Mouse (Mus musculus): ENCODE data around the gene Cct5. TPM values are rescaled to one million over a fixed set of nuclear protein-coding genes. Genes with fewer than 3 reads are reported as not detected.

Gene Cct5
- polyA plus RNA-seq, 1 experiment from 2014 or later = 429 TPM

- no peaks in the 10 kb centered on the region for H3K9me3 ChIP-seq (replicated peaks; ENCODE audit: low read length)
- DNase-seq (ENCODE audit: low spot score) = no peak
- peaks cover 56% of the 10 kb centered on the region for H3K36me3 ChIP-seq (ENCODE audit: insufficient read depth, low read length)
- H3K27me3 ChIP-seq (ENCODE audit: insufficient read depth, low read length) = no peaks in the 10 kb centered on the region
- no peak overlapping the region for H3K9ac ChIP-seq (ENCODE audit: low read depth, low read length)
- 0 out of 2 replicates have a peak, but pooled peaks cover 4% of the 10 kb centered on the region for H3K4me1 ChIP-seq (replicated peaks; ENCODE audit: insufficient read depth, low read length)
- H3K4me2 ChIP-seq (ENCODE audit: low read length) = no peak overlapping the region
- no peak overlapping the region for H3K4me3 ChIP-seq (replicated peaks; ENCODE audit: low read depth, low read length)
- H3K27ac ChIP-seq = no peak overlapping the region
- ATAC-seq (replicated peaks; ENCODE audit: low FRiP score, low read depth) = no peak
- no peak for TF ChIP-seq CTCF (IDR thresholded peaks at IDR 0.05; ENCODE audit: low read depth)
- WGBS = 89% methylated on average over 5 of the region's 5 CpGs
Observed at GRCm38 (mm10) chr15:31590176-31590575, 11.4 kb downstream of the Cct5 start.

DNA sequence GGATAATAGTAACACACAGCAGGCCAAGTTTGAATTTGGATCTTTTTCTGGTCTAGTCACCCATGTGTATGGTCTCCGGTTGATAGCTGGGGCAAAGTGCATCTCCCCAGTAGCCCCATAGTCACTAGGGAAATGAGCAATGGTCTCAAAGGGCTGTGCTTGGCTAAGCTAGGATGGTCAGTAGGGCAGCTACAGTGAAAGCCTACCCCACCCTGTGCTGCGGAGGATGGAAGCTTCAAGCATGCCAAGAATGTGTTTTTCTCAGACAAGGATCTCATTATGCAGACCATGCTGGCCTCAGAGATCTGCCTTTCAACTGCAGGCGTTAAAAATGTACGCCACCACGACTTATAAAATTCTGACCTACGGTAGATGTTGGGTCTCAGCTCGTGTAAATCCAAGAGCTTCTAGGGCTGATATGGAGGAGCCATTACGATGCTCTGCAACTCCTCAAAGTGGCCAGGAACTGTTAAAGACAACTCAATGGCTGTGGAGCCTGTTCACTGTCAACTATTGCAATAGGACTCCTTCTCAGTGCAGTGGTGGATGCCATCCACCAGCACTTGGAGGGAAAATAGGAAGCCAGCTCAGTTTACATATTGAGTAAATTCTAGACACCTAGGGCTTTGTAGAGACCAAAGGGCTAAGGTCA, 12.5 kb downstream of the Cct5 start:
- TF ChIP-seq CTCF (IDR thresholded peaks at IDR 0.05; ENCODE audit: low read depth) = no peak
- Histone ChIP-seq H3K4me3 (replicated peaks; ENCODE audit: low read depth, low read length) (no peak overlapping the region), H3K36me3 (ENCODE audit: insufficient read depth, low read length) (peaks cover 46% of the 10 kb centered on the region)

DNA sequence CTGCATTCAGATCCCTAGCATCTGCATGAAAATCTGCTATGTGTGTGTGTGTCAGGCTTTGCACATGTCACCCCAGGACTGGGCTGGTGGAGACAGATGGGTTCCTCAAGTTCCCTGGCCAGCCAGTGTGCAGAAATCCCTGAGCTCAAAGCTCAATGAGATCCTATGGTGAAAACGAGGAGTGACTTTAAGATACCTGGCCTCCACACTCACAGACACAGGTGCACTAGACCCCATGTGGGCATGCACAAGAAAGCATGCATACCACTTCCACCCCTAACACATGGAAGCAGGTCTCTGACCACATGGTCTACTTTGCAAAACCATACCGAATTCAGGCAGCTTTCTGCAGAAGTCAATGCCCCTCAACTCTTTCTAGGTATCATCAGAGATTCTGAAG, 13.8 kb downstream of the Cct5 start:
- Histone ChIP-seq H3K4me1 (replicated peaks; ENCODE audit: insufficient read depth, low read length) (0 out of 2 replicates have a peak, but pooled peaks cover 4% of the 10 kb centered on the region), H3K27me3 (ENCODE audit: insufficient read depth, low read length) (no peaks in the 10 kb centered on the region), H3K4me3 (replicated peaks; ENCODE audit: low read depth, low read length) (no peak overlapping the region), H3K4me2 (ENCODE audit: low read length) (no peak overlapping the region), H3K9ac (ENCODE audit: low read depth, low read length) (no peak overlapping the region), H3K9me3 (replicated peaks; ENCODE audit: low read length) (no peaks in the 10 kb centered on the region), H3K36me3 (ENCODE audit: insufficient read depth, low read length) (peaks cover 33% of the 10 kb centered on the region), H3K27ac (no peak overlapping the region)
- DNase-seq (ENCODE audit: low spot score) (no peak), ATAC-seq (replicated peaks; ENCODE audit: low FRiP score, low read depth) (no peak)
- 78% methylated on average over 2 of the region's 2 CpGs for WGBS
- TF ChIP-seq CTCF (IDR thresholded peaks at IDR 0.05; ENCODE audit: low read depth) = no peak

More for the DNA sequence above, 12.5 kb downstream of the Cct5 start:
- 0 out of 2 replicates have a peak, but pooled peaks cover 4% of the 10 kb centered on the region for H3K4me1 ChIP-seq (replicated peaks; ENCODE audit: insufficient read depth, low read length)
- WGBS = 46% methylated on average over 8 of the region's 8 CpGs
- H3K4me2 ChIP-seq (ENCODE audit: low read length) = no peak overlapping the region
- H3K27ac ChIP-seq = 0 out of 2 replicates have a peak overlapping the region, but pooled peaks have one; percentile 0
- ATAC-seq (replicated peaks; ENCODE audit: low FRiP score, low read depth) (peak; percentile 62), DNase-seq (ENCODE audit: low spot score) (peak; percentile 78)
- no peaks in the 10 kb centered on the region for H3K27me3 ChIP-seq (ENCODE audit: insufficient read depth, low read length)
- H3K9me3 ChIP-seq (replicated peaks; ENCODE audit: low read length) = no peaks in the 10 kb centered on the region
- H3K9ac ChIP-seq (ENCODE audit: low read depth, low read length) = no peak overlapping the region

GRCm38 (mm10) chr15:31586519-31586918, 15.1 kb downstream of the Cct5 start:
- H3K9ac ChIP-seq (ENCODE audit: low read depth, low read length) = no peak overlapping the region
- no peak; the same call in 1 of the 2 replicates for ATAC-seq (replicated peaks; ENCODE audit: low FRiP score, low read depth)
- 3% methylated on average over 4 of the region's 4 CpGs for WGBS
- peak; percentile 99 for TF ChIP-seq CTCF (IDR thresholded peaks at IDR 0.05; ENCODE audit: low read depth)
- H3K27me3 ChIP-seq (ENCODE audit: insufficient read depth, low read length) = no peaks in the 10 kb centered on the region
- DNase-seq (ENCODE audit: low spot score) = peak; percentile 88
- H3K27ac ChIP-seq = no peak overlapping the region
- 0 out of 2 replicates have a peak, but pooled peaks cover 4% of the 10 kb centered on the region for H3K4me1 ChIP-seq (replicated peaks; ENCODE audit: insufficient read depth, low read length)
- H3K9me3 ChIP-seq (replicated peaks; ENCODE audit: low read length) = no peaks in the 10 kb centered on the region
- peaks cover 20% of the 10 kb centered on the region for H3K36me3 ChIP-seq (ENCODE audit: insufficient read depth, low read length)
- no peak overlapping the region for H3K4me3 ChIP-seq (replicated peaks; ENCODE audit: low read depth, low read length)
- H3K4me2 ChIP-seq (ENCODE audit: low read length) = no peak overlapping the region

- 73% methylated on average over 5 of the region's 5 CpGs for WGBS
- peaks cover 16% of the 10 kb centered on the region for H3K36me3 ChIP-seq (ENCODE audit: insufficient read depth, low read length)
- H3K4me3 ChIP-seq (replicated peaks; ENCODE audit: low read depth, low read length) = no peak overlapping the region
- H3K9ac ChIP-seq (ENCODE audit: low read depth, low read length) = no peak overlapping the region
- ATAC-seq (replicated peaks; ENCODE audit: low FRiP score, low read depth) (no peak), DNase-seq (ENCODE audit: low spot score) (no peak)
- no peaks in the 10 kb centered on the region for H3K9me3 ChIP-seq (replicated peaks; ENCODE audit: low read length)
- H3K27me3 ChIP-seq (ENCODE audit: insufficient read depth, low read length) = no peaks in the 10 kb centered on the region
- no peak overlapping the region for H3K27ac ChIP-seq
- H3K4me2 ChIP-seq (ENCODE audit: low read length) = no peak overlapping the region
- 0 out of 2 replicates have a peak, but pooled peaks cover 4% of the 10 kb centered on the region for H3K4me1 ChIP-seq (replicated peaks; ENCODE audit: insufficient read depth, low read length)
- TF ChIP-seq CTCF (IDR thresholded peaks at IDR 0.05; ENCODE audit: low read depth) = no peak
Observed at GRCm38 (mm10) chr15:31586088-31586487, 15.5 kb downstream of the Cct5 start.

DNA sequence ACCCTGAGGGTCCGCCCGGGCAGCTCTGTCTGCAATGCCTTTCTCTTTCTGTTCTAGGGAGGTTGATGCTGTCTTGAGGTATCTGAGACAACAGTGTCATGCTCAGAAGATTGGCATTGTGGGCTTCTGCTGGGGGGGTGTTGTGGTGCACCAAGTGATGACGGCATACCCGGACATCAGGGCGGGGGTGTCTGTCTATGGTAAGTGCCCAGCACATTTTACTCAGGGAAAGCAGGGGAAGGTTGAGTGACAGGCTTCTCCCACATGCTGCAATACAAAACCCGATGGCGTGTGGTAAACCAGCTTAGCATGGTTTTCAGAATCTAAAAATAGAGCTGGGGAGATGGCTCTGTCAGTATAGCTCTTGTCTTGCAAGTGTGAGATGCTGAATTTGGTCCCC, 16.4 kb downstream of the Cct5 start:
- Histone ChIP-seq H3K4me2 (ENCODE audit: low read length) (no peak overlapping the region), H3K4me3 (replicated peaks; ENCODE audit: low read depth, low read length) (no peak overlapping the region), H3K27ac (no peak overlapping the region), H3K9me3 (replicated peaks; ENCODE audit: low read length) (no peaks in the 10 kb centered on the region), H3K9ac (ENCODE audit: low read depth, low read length) (no peak overlapping the region), H3K36me3 (ENCODE audit: insufficient read depth, low read length) (peaks cover 7% of the 10 kb centered on the region; the same call in 1 of the 2 replicates), H3K27me3 (ENCODE audit: insufficient read depth, low read length) (no peaks in the 10 kb centered on the region), H3K4me1 (replicated peaks; ENCODE audit: insufficient read depth, low read length) (0 out of 2 replicates have a peak, but pooled peaks cover 4% of the 10 kb centered on the region)
- no peak for TF ChIP-seq CTCF (IDR thresholded peaks at IDR 0.05; ENCODE audit: low read depth)
- DNase-seq (ENCODE audit: low spot score) = no peak
- 72% methylated on average over 7 of the region's 7 CpGs for WGBS
- no peak for ATAC-seq (replicated peaks; ENCODE audit: low FRiP score, low read depth)
